Mouse (Mus musculus) cerebellum, adult 18-20 months (tissue): ENCODE data around the gene Cdipt.
A peak's percentile ranks its signal among the peaks of the same experiment; 100 is the strongest.

Experiments used
- DNase-seq, 2 experiments: peaks; one replicate each; pipeline ENCODE4 v3.0.0; 2021

Gene Cdipt

DNA sequence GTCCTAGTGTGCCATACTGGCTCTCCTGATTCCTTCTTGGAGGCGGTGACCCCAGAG, at the start of gene Cdipt:
TSS of gene Cdipt (plus strand) at position 22 of the 57 bp plus-strand sequence.
- DNase-seq = no peak

- DNase-seq = no peak
Observed at GRCm38 (mm10) chr7:126926299-126926698, 49.4 kb upstream of the Cdipt start.

- peak; percentile 92 to 96 for DNase-seq
Observed at GRCm38 (mm10) chr7:126928384-126929037, 47.2 kb upstream of the Cdipt start, which contains the start of gene Kctd13. Gene Kctd13 (plus strand): TSS chr7:126928879.

- no peak for DNase-seq
Observed at GRCm38 (mm10) chr7:126929046-126929445, 46.7 kb upstream of the Cdipt start.

GRCm38 (mm10) chr7:126932652-126933051, 43.1 kb upstream of the Cdipt start:
- no peak for DNase-seq

- DNase-seq = peak in 1 of 2 experiments; percentile 7
Observed at GRCm38 (mm10) chr7:126941171-126941570, 34.5 kb upstream of the Cdipt start.

DNA sequence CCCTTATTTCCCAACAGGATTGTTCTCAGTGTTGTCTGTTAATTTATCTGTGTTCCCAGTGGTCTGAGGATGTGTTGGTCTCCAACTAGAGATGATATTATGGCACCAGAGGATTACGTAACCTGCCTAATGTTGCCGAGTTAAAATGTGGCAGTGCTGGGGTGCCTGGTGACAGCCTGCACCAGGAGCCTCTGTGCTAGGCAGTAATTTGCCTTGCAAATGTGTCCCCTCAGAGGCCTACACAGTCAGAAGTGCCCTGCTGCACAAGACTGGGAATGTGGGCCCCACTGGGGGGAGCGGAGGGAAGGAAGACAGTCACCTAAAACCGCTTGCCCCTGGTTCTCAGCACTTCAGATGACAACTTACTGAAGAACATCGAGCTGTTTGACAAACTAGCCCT, 33.9 kb upstream of the Cdipt start:
- DNase-seq = peak in 1 of 2 experiments; percentile 13

- DNase-seq = peak; percentile 48 to 58
Observed at GRCm38 (mm10) chr7:126946530-126946929, 29.2 kb upstream of the Cdipt start.

GRCm38 (mm10) chr7:126948626-126949025, 27.1 kb upstream of the Cdipt start:
- DNase-seq = peak; percentile 23 to 44

GRCm38 (mm10) chr7:126949403-126949792, 26.3 kb upstream of the Cdipt start, which contains the start of gene Asphd1:
Gene Asphd1 (minus strand): TSS chr7:126949582.
- no peak for DNase-seq

DNA sequence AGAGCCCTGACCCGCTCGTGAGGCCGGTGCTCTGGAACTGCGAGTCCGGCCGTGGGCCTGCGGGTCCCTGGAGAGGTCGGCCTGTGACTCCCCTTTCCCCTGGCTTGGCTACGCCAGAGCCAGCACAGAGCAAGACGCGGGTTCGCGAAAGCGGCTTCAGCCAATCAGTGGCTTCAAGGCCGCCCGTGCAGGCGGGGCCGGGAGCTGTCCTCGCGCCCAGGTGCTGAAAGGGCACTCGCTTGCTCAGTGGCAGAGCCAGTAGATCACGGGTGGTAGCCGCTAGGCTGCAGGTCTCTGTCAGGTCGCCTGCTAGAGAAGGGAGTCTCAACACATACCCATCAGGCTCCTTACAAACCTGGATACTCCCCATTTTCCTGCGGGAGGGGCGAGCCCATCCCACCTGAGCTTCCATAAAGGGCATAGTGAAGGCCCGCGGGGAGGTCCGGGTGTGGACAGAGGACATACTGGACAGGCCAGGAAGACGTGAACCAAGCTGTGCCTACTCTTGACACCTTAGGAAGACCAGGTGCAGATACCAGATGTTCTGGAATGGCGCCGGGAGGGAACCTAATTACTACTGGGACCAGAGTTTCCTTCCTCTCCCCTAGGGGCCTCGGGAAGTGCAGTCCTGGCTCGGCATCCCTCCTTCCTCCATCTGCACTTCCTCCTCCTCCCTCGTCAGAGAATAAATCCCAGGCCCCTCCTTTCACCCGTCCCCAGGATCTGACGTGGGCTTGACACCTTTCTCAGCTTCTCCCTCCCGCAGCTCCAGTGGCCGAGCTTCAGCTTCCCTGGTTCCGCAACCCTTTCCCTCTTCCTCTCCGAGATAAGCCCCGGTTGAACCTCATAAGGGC, 25.7 kb upstream of the Cdipt start, which contains the start of gene Sez6l2:
TSS of gene Sez6l2 (plus strand) at position 771 of the 854 bp plus-strand sequence.
- DNase-seq = peak; percentile 89 to 95

DNA sequence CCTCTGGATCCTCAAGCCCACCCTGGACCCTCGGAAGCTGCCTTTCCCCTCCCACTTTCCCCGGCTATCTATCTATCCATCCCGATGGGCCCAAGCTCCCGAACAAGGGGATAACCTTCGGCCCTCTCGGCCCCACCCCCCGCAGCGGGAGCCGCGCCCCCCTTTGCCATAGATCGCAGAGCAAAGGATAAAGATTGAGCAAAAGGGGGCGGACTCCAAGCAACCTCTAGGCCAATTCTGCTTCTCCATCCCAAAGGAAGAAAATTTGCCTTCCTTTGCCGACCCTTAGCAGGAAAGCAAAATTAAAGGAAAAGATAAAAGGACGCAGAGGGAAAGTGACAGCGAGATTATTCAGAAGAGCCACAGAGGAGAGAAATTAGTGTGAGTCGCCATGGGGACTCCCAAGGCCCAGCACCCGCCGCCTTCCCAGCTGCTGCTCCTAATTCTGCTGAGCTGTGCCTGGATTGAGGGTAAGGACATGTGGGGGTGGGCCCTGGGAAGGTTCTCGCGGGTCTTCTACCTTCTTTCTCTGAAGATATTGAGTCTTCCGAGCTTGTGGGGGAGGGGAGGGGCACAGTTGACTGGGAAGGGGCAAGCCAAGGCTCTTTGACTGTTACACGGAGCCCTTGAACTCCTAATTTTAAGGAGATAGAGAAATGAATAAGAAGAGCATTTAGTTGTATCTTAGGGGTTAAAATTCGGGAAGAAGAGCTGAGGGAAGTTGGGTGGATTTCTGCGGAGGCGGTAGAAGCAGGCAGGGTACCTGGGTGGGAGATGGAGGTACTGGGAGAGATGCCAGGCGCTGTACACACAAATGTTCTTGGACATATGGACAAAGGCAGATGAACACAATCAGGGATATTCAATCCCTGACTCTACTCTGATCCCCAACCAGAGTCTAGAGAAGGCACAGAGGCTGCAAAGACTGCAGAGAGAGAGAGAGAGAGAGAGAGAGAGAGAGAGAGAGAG, 24.8 kb upstream of the Cdipt start:
- DNase-seq = peak; percentile 49 to 56

- peak in 1 of 2 experiments; percentile 28 for DNase-seq
Observed at GRCm38 (mm10) chr7:126951741-126952140, 24.0 kb upstream of the Cdipt start.

- peak in 1 of 2 experiments; percentile 32 for DNase-seq
Observed at GRCm38 (mm10) chr7:126952646-126953045, 23.1 kb upstream of the Cdipt start.

DNA sequence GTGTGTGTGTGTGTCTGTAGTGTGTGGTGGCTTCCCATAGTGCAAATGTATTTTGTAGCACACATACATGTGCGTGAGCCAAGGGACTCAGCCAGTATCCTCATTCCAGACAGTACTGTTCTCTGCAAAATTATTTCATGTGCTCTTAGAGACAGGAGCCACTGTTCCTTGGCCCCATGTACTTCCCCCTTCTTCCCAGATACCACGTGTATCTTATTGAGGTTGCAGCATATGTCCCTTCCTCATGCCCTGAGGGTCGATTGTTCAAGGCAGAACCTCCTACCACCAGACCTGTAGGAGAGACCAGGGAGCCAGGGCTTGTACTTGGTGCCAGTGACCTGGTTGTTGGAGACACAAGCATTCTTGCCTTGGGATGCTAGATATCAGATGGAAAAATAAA, 20.6 kb upstream of the Cdipt start:
- DNase-seq = no peak

- DNase-seq = no peak
Observed at GRCm38 (mm10) chr7:126959780-126960179, 15.9 kb upstream of the Cdipt start.

- no peak for DNase-seq
Observed at GRCm38 (mm10) chr7:126961095-126961494, 14.6 kb upstream of the Cdipt start.

GRCm38 (mm10) chr7:126961965-126962364, 13.7 kb upstream of the Cdipt start:
- no peak for DNase-seq

DNA sequence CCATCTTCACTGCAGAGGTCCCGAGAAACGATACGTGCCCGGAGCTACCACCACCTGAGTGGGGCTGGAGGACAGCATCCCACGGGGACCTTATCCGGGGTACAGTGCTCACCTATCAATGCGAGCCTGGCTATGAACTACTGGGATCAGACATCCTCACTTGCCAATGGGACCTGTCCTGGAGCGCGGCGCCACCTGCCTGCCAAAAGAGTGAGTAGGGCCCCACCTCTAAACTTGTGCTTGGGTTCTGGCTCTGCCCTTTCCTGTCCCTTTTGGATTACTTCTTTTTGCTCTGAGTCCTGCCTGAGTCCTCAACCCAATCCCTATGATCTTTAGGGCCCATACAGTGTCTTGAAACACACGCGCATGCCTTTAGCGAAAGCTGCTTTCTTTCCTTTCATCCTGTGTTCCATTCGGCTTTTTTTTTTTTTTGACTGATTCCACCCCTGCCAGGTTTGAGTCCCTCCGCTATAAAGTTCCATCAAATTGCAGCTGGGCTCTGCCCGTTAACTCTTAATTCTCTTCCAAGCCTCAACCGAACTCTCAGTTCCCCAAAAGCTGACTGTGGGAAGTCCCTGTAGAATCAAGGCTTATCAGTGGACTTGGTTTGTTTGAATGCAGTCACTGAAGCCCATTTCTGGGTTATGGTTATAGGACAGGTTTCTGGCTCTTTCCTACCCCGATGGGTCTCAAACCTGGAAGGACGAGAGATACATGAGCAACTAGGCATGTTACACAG, 12.0 kb upstream of the Cdipt start:
- peak in 1 of 2 experiments; percentile 55 for DNase-seq

- peak; percentile 78 to 79 for DNase-seq
Observed at GRCm38 (mm10) chr7:126965568-126965967, 10.1 kb upstream of the Cdipt start.

DNA sequence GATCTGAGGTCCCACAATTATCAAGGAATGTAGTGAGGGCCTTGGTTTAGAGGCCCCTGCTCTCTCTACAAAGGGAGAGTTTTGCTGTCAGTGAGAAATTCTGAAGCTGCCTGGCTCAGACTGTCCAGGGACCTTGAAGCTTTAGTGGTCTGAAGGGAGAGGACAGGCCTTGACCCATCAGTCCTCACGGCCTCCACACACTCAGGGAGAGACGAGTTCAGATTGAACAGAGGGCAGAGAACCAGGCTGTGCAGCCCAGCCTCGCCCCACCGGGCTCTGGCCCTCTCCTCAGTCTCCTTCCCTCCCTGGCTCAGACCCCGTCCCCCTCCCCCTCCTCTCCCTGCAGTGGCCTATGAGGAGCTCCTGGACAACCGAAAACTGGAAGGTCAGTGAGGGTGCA, 8.4 kb upstream of the Cdipt start:
- no peak for DNase-seq

DNA sequence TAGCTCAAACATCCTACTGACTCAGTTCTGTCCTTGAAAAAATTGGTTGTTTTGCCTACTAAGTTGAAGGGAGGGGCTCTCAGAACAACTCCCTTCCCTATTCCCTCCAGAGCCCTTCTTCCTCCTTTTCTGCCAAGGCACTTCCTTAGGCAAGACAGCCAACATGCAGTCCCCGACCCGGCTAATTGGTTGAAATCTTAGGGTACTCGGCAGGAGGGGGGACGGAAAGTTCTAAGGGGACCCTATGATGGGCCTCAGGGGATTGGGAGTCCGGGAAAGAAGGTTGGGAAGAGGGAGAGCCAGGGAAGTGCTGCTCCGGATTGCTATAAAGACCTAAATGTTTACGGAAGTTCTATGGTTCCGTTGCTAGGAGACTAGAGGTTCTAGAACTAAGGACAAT, 221 bp upstream of the Cdipt start:
- no peak for DNase-seq
